ENCODE assay signal across 8 mouse cellular contexts in the genomic region with DNA sequence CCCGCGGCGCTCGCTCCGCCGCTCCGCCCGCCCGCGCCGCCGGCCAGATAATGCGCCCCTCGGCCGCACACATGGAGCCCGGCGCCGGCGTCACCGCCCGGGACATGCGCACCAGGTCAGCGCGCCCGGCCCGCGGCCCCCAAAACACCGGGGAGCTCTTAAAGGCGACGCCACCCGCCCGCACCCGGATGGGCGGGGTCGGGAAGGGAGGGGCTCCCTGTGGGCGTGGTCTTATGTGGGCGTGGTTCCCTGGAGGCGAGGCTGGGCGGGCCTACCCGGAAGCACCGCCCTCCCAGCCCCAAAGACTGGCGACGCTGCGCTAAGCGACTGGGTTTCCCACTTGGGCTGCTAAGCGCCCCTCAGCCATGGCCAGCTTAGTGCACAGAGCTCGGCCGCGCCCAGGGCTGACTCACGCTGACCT. TPM values are rescaled to one million over a fixed set of nuclear protein-coding genes. Genes with fewer than 3 reads are reported as not detected.
DNase-seq lines count a peak whose midpoint lies in the region; ATAC-seq and TF ChIP-seq lines count a peak whose summit lies in the region.

No protein-coding gene starts in this region.

- peaks cover 7% of the 10 kb centered on the region for H3K4me1 ChIP-seq in ES-Bruce4 (ENCODE audit: control insufficient read depth, insufficient read depth, low read length)
- H3K4me1 ChIP-seq in forebrain, embryonic 14.5 days (ENCODE audit: control insufficient read depth, insufficient read depth, low read length): peaks cover 14% of the 10 kb centered on the region
- H3K4me1 ChIP-seq in lung, adult 2 months (ENCODE audit: control insufficient read depth, insufficient read depth, low read length): peaks cover 29% of the 10 kb centered on the region

- under 1% methylated on average over 46 of the region's 50 CpGs for WGBS in forebrain, embryonic 14.5 days
- under 1% methylated on average over 49 of the region's 50 CpGs for WGBS in lung, adult 2 months

- TF ChIP-seq POLR2A in ES-Bruce4 (IDR thresholded peaks at IDR 0.05; ENCODE audit: insufficient read depth, low read length): peak; percentile 58
- TF ChIP-seq POLR2A in lung, adult 2 months (IDR thresholded peaks at IDR 0.05; ENCODE audit: borderline replicate concordance, extremely low read depth, low read depth, low read length): peak; percentile 81; the same call in 1 of the 2 replicates

- no peaks in the 10 kb centered on the region for H3K9me3 ChIP-seq in ES-Bruce4 (replicated peaks; ENCODE audit: control insufficient read depth, insufficient read depth, low read length, poor library complexity, severe bottlenecking)
- H3K9me3 ChIP-seq in forebrain, embryonic 14.5 days (replicated peaks; ENCODE audit: control insufficient read depth, low read length): no peaks in the 10 kb centered on the region

- H3K27ac ChIP-seq in ES-Bruce4 (ENCODE audit: insufficient read depth, low read length): peak overlapping the region; percentile 4; the same call in 1 of the 2 replicates
- peak overlapping the region; percentile 78 for H3K27ac ChIP-seq in forebrain, embryonic 14.5 days (ENCODE audit: low read depth, low read length)

- 0 out of 2 replicates have a peak, but pooled peaks have one; percentile 29 for TF ChIP-seq EP300 in ES-Bruce4 (IDR thresholded peaks at IDR 0.05; ENCODE audit: insufficient read depth, low read depth, low read length)

- no peak for TF ChIP-seq CTCF in ES-Bruce4 (IDR thresholded peaks at IDR 0.05; ENCODE audit: low read depth, low read length)
- TF ChIP-seq CTCF in lung, adult 2 months (IDR thresholded peaks at IDR 0.05; ENCODE audit: insufficient read depth, low read length): no peak

- H3K4me3 ChIP-seq in ES-Bruce4 (ENCODE audit: low read depth, low read length): peak overlapping the region; percentile 75
- H3K4me3 ChIP-seq in forebrain, embryonic 14.5 days (ENCODE audit: low read depth, low read length): peak overlapping the region; percentile 91
- H3K4me3 ChIP-seq in lung, adult 2 months (replicated peaks; ENCODE audit: extremely low read depth, low read depth, low read length): peak overlapping the region; percentile 96

- peak; percentile 91 for ATAC-seq in cerebellum, adult (ENCODE audit: insufficient number of reproducible peaks, low FRiP score, low TSS enrichment)
- ATAC-seq in forebrain, embryonic 14.5 days: peak; percentile 94
- peak; percentile 85 for ATAC-seq in neutrophil, adult 5-6 weeks (ENCODE audit: extremely low read depth, insufficient number of reproducible peaks, low FRiP score, poor library complexity, severe bottlenecking)

- intact Hi-C loops in heart, postnatal 25 days (cut with DNase I): loop anchor here (2.0 to 10.0 kb wide), 3 partner anchors 19 to 319 kb away; a partner anchor contains a TSS

- peaks cover 19% of the 10 kb centered on the region; the same call in 1 of the 2 replicates for H3K36me3 ChIP-seq in ES-Bruce4 (ENCODE audit: control insufficient read depth, insufficient read depth, low read length, poor library complexity, severe bottlenecking)
- no peaks in the 10 kb centered on the region for H3K36me3 ChIP-seq in forebrain, embryonic 14.5 days (ENCODE audit: control insufficient read depth, insufficient read depth, low read length)

- H3K9ac ChIP-seq in ES-Bruce4 (ENCODE audit: low read depth, poor library complexity, severe bottlenecking): peak overlapping the region; percentile 99
- H3K9ac ChIP-seq in forebrain, embryonic 14.5 days (ENCODE audit: low read length): peak overlapping the region; percentile 90

- no peaks in the 10 kb centered on the region for H3K27me3 ChIP-seq in ES-Bruce4 (ENCODE audit: control insufficient read depth, insufficient read depth, low read length, poor library complexity, severe bottlenecking)
- no peaks in the 10 kb centered on the region for H3K27me3 ChIP-seq in forebrain, embryonic 14.5 days (replicated peaks; ENCODE audit: control insufficient read depth, insufficient read depth, low read length)

- peak; percentile 93 for DNase-seq in forebrain, embryonic 14.5 days (ENCODE audit: low spot score)
- peak; percentile 95 for DNase-seq in heart, postnatal 25 days (ENCODE audit: low spot score)
- DNase-seq in layer of hippocampus, adult 18-20 months (ENCODE audit: low spot score in 2 of 2): peak; percentile 87 to 94
- DNase-seq in lung, adult 2 months: peak; percentile 99
- peak; percentile 85 to 88 for DNase-seq in thymus, adult 18-20 months

- peak overlapping the region; percentile 70 for H3K4me2 ChIP-seq in forebrain, embryonic 14.5 days (ENCODE audit: low read length)

RNA-seq across cellular contexts. Expression of a gene that starts 22.0 kb away (rescaled TPM):
- polyA plus RNA-seq in ES-Bruce4 (2011; ENCODE audit: insufficient read depth, insufficient read length, low read depth, missing spikeins): 155 TPM in 2 replicates
- 28.8 and 30.5 TPM in 2 replicates for polyA plus RNA-seq in forebrain, embryonic 14.5 days (2014; fragmentation: Nextera tagmentation; extraction: Ambion mirVana)
- 10 to 100 TPM; 34.3 to 35.6 TPM for total RNA-seq in heart, postnatal 25 days (2021)
- 10 to 100 TPM; 32.5 to 37.3 TPM for total RNA-seq in layer of hippocampus, adult 18-20 months (2021)
- polyA plus RNA-seq in lung, adult 2 months (2012; rRNA removed): 78.1 and 81.8 TPM in 2 replicates
- total RNA-seq in neutrophil, adult 5-6 weeks (2017): 52.6 and 64.2 TPM in 2 replicates

Comparison
In these comparisons a context has a peak if more than half of its experiments do, and no peak if none do; other contexts are left out.
1. Peak in every context shown above with its lines: DNase-seq, ATAC-seq, H3K4me3 ChIP-seq and H3K27ac ChIP-seq.